Mouse (Mus musculus) limb, embryonic 14.5 days (tissue): ENCODE results near the gene 3110009E18Rik. TPM values are rescaled to one million over a fixed set of nuclear protein-coding genes. Genes with fewer than 3 reads are reported as not detected.
"Not testable (repeated sequence)": the region's sequence is repeated elsewhere in the genome, so short reads cannot be mapped to it uniquely, and the experiment has no call there.

ENCODE experiments used
- ATAC-seq: fragments of 200-750 bp; cut with Nextera tagmentation; 2 replicates; pipeline ENCODE4 v1.8.0; 2017; ENCODE audit warnings: low read depth, moderate number of reproducible peaks, moderate TSS enrichment; ENCODE audit not compliant: low FRiP score
- DNase-seq: peaks from one replicate; pipeline ENCODE4 v3.0.0-alpha.2; 2015; ENCODE audit warnings: low spot score
- H3K27ac ChIP-seq: fragments of 300-500 bp; sonication (generic); replicated peaks from 2 replicates; pipeline ENCODE4 v1.5.1; 2014; ENCODE audit warnings: low read depth, mild to moderate bottlenecking, low read length, moderate library complexity, mixed read lengths
- H3K27me3 ChIP-seq: fragments of 300-500 bp; sonication (generic); 2 replicates; pipeline ENCODE4 v1.6.1; 2014; ENCODE audit warnings: low read length, mixed read lengths; ENCODE audit not compliant: control insufficient read depth, insufficient read depth
- H3K36me3 ChIP-seq: fragments of 300-500 bp; sonication (generic); 2 replicates; pipeline ENCODE4 v1.6.1; 2014; ENCODE audit warnings: mild to moderate bottlenecking, low read length, moderate library complexity, mixed read lengths; ENCODE audit not compliant: control insufficient read depth, insufficient read depth
- H3K4me1 ChIP-seq: fragments of 300-500 bp; sonication (generic); 2 replicates; pipeline ENCODE4 v1.6.1; 2014; ENCODE audit warnings: antibody characterized with exemption, low read length, mixed read lengths; ENCODE audit not compliant: control insufficient read depth, insufficient read depth
- H3K4me2 ChIP-seq: fragments of 300-500 bp; sonication (generic); replicated peaks from 2 replicates; pipeline ENCODE4 v1.6.1; 2014; ENCODE audit warnings: low read depth, mild to moderate bottlenecking, low read length, moderate library complexity; ENCODE audit not compliant: severe bottlenecking
- H3K4me3 ChIP-seq: fragments of 300-500 bp; sonication (generic); replicated peaks from 2 replicates; pipeline ENCODE4 v1.5.1; 2014; ENCODE audit warnings: low read length
- H3K9ac ChIP-seq: fragments of 300-500 bp; sonication (generic); 2 replicates; pipeline ENCODE4 v1.6.1; 2014; ENCODE audit warnings: mild to moderate bottlenecking, low read depth, low read length, moderate library complexity; ENCODE audit not compliant: severe bottlenecking
- H3K9me3 ChIP-seq: fragments of 300-500 bp; sonication (generic); 2 replicates; pipeline ENCODE4 v1.6.1; 2016; ENCODE audit warnings: low read length; ENCODE audit not compliant: control insufficient read depth
- POLR2A ChIP-seq: fragments of 200-500 bp; IDR thresholded peaks from 2 replicates; pipeline ENCODE4 v1.8.0; 2012; ENCODE audit warnings: inconsistent platforms, mild to moderate bottlenecking, moderate library complexity, borderline replicate concordance; ENCODE audit not compliant: insufficient read depth, insufficient read length; ENCODE audit errors: extremely low read depth
- WGBS: fragments of 180-500 bp; shearing (Covaris S2); extraction: QIAGEN DNeasy Blood & Tissue Kit; methylation state at CpG from one replicate; pipeline ENCODE4 v1.1.7; 2014; 5-methylcytosine and 5-hydroxymethylcytosine counted together
- polyA plus RNA-seq, 2 experiments: library from polyadenylated mRNA; depleted of rRNA in 1 of 2; stranded (reverse) in 1 of 2; unstranded in 1 of 2; fragments of >200 nt; fragmentation: Nextera tagmentation in 1 of 2; extraction: Ambion mirVana in 1 of 2; gene quantifications; 2 replicates each; pipeline versions ENCODE4 v1.2.1 to v1.2.3; 2012 to 2014

The 3110009E18Rik gene
- polyA plus RNA-seq, 2 experiments = 11.4 to 20.9 TPM

DNA sequence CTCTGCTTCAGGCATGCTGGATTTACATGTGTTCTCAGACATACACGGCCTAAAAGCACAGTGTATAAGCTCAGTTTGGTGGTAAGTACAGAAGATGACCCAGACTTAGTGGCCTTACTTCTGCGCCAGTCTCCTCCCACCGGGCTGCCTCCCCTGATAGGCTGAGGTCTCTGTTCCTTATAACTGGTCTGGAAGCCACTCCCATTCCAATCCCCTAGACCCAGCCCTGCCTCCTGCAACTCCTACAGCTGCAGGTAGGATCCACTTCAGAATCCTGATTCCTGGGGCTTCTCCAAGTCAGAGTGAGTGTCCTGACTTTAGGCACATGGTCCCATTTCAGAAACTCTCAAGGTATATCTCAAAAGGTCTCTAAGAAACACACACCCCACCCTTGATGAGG lies 35.3 kb upstream of the 3110009E18Rik start:
- DNase-seq (no peak), ATAC-seq (no peak)
- no peaks in the 10 kb centered on the region for H3K9me3 ChIP-seq
- H3K4me1 ChIP-seq = peaks cover 3% of the 10 kb centered on the region; the same call in 1 of the 2 replicates
- 66% methylated on average over 3 of the region's 3 CpGs for WGBS
- H3K4me3 ChIP-seq = no peak overlapping the region
- no peaks in the 10 kb centered on the region for H3K27me3 ChIP-seq
- no peaks in the 10 kb centered on the region for H3K36me3 ChIP-seq
- no peak overlapping the region for H3K27ac ChIP-seq
- no peak overlapping the region for H3K9ac ChIP-seq
- no peak for TF ChIP-seq POLR2A
- no peak overlapping the region for H3K4me2 ChIP-seq

DNA sequence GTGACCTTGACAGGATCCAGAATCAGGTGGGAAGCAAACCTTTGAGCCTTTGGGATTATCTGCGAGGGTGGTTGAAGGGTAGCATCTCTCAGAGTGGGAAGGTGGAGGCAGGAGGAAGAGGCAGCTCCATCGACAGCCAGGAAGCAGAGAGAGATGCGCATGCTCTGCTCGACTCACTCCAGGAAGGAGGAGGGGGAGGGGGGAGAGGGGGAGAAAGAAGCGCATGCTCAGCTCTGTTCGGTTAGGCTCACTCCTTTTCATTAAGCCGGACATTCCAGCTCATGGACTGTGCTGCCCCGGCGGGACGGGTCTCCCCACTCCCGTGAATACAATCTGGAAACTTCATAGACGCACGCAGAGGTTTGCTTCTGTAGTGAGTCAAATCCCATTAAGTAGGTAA lies 34.3 kb upstream of the 3110009E18Rik start:
- 67% methylated on average over 13 of the region's 13 CpGs for WGBS

DNA sequence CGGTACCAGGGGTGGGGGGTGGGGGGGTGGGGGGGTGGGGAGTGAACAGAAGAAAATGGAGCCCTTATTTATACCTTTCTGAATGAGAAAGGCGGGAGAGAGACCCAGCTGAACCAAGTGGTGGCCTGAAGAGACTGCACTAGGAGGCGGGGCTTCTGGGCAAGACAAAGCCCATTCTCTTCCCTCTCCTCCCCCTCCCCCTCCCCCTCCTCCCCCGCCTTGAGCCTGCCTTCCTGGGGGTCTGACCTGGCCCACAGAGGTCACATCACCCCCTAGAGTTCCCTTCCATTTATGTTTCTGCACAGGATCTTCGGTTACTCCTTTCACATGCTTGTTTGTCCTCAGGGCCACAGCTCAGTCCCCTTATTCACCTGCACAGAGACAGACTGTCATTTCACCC lies 31.8 kb upstream of the 3110009E18Rik start:
- Histone ChIP-seq H3K9ac (no peak overlapping the region), H3K4me3 (no peak overlapping the region), H3K27me3 (no peaks in the 10 kb centered on the region), H3K36me3 (no peaks in the 10 kb centered on the region), H3K4me1 (no peaks in the 10 kb centered on the region), H3K27ac (no peak overlapping the region), H3K9me3 (no peaks in the 10 kb centered on the region), H3K4me2 (no peak overlapping the region)
- TF ChIP-seq POLR2A = no peak
- ATAC-seq = no peak
- 23% methylated on average over 3 of the region's 5 CpGs for WGBS
- no peak for DNase-seq

More for the DNA sequence above, 34.3 kb upstream of the 3110009E18Rik start:
- no peak for TF ChIP-seq POLR2A
- Histone ChIP-seq H3K4me3 (no peak overlapping the region), H3K9ac (no peak overlapping the region), H3K36me3 (no peaks in the 10 kb centered on the region), H3K9me3 (no peaks in the 10 kb centered on the region), H3K27me3 (no peaks in the 10 kb centered on the region), H3K27ac (no peak overlapping the region), H3K4me1 (peaks cover 3% of the 10 kb centered on the region; the same call in 1 of the 2 replicates), H3K4me2 (no peak overlapping the region)
- no peak for DNase-seq
- no peak for ATAC-seq

DNA sequence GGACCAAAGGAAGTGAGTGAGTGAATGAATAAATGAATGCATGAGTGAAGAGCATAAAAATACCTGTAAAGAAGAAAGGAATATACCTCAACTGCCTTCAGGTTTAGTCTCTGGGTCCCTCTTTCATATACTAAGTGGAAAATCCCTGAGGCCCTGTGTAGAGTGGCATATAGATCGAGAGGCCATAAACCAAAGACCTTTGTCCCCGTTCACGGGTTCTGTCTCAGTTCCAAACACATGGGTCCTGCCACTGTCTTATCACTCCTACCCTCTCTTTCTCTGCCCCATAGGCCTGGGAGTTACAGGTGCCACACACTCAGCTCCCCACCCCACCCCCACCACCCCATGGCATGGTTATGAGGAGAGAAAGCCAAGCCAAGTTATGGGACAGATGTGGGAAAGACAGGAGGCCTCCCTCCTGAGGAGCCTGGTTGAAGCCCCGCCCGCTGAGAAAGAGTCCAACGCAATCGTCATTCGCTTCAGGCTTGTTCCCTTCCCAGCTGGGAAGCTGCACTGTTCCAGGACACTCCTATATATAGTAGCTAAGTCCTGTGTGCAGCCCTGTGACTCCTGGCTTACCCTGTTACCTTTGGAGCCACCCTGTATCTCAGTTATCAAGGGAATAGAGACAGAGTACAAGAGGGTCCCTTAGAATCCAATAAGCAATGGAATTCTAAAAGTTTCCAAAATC lies 30.0 kb upstream of the 3110009E18Rik start:
- no peak overlapping the region for H3K4me3 ChIP-seq
- no peaks in the 10 kb centered on the region for H3K27me3 ChIP-seq
- H3K9me3 ChIP-seq = no peaks in the 10 kb centered on the region
- ATAC-seq (no peak), DNase-seq (no peak)
- H3K36me3 ChIP-seq = no peaks in the 10 kb centered on the region
- H3K4me2 ChIP-seq = no peak overlapping the region
- no peaks in the 10 kb centered on the region for H3K4me1 ChIP-seq
- H3K9ac ChIP-seq = no peak overlapping the region
- no peak for TF ChIP-seq POLR2A
- H3K27ac ChIP-seq = no peak overlapping the region
- 83% methylated on average over 8 of the region's 8 CpGs for WGBS

DNA sequence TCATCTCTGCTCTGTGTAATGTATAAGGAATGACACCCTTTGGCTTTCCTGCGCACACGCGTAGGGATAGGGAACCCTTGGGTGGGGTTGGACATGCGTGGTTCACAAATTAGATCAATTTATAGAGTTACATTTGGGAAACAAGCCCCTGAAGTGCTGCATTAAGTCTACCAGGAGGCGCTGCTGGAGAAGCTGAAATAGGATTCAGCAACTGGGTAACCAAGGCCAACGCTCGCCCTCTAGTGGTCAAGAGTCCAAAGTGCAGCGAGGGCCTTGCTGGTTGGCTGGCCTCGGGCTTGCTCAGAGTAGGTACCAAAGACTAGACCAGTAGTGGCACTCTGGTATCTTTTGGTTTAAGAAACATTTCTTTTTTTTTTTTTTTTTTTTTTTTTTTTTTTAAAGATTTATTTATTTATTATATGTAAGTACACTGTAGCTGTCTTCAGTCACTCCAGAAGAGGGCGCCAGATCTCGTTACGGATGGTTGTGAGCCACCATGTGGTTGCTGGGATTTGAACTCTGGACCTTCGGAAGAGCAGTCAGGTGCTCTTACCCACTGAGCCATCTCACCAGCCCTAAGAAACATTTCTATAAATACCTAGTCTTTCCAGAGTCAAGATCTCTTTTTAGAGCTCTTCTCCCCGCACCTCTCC lies 27.4 kb upstream of the 3110009E18Rik start:
- not testable (repeated sequence) for H3K36me3 ChIP-seq, H3K27me3 ChIP-seq, H3K4me3 ChIP-seq, H3K9ac ChIP-seq, H3K9me3 ChIP-seq, H3K27ac ChIP-seq, H3K4me2 ChIP-seq, H3K4me1 ChIP-seq, ATAC-seq
- 52% methylated on average over 11 of the region's 14 CpGs for WGBS
- peak; percentile 87 for DNase-seq
